Mouse (Mus musculus): ENCODE measurements around the gene Chaf1a.
"Not testable (repeated sequence)": the region's sequence is repeated elsewhere in the genome, so short reads cannot be mapped to it uniquely, and the experiment has no call there.

Chaf1a gene

DNA sequence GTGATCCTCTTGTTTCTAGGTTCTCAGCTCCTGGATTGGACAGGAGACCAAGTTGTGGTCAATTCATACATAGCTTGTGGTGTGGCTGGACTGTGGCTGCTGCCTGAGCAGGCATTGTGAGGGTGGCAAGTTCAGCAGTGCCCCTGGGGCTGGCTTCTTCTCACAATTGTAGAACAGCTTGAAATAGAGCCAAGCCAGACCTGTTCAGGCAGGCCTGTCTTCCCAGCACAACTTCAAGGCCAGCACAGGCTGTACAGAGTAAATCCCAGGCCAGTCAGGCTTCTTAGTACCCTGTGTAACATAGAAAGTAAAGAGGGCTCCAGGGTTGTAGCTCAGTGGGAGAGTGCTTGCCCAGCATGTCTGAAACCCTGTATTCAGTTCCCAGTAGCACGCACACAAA, 52.6 kb downstream of the Chaf1a start:
- no peak for DNase-seq (ENCODE audit: low spot score)

DNA sequence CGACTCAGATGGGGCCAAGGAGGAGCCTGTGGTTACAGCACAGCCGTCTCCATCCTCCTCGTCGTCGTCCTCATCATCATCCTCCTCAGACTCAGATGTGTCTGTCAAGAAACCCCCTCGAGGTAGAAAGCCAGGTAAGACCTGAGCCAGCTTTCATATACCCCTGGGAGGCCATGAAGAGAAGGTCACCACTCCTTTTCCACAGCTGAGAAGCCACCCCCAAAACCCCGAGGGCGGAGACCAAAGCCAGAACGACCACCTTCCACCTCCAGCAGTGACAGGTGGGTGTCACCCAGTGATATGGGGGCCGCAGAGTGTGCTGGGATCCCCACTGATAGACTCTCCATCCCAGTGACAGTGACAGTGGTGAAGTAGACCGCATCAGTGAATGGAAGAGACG, 56.6 kb downstream of the Chaf1a start:
- no peak for DNase-seq (ENCODE audit: low spot score)

DNA sequence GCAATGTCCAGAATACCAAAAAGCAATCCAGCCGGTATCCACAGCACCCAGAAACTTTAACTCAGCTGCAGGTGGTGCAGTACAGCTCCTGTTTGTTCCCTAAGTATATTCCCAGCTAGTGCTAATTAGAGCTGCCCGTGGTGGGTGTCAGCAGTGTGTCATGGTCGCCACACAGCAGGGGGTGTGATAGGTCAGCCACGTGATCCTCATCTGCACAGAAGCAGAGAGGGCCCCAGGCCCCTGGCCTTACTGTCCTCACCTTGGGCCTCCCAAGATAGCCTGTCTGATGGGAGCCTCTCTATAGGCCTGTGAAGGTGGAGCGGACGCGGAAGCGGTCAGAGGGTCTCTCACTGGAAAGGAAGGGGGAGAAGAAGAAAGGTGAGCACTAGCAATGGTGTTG, 57.9 kb downstream of the Chaf1a start:
- DNase-seq (ENCODE audit: low spot score): no peak

DNA sequence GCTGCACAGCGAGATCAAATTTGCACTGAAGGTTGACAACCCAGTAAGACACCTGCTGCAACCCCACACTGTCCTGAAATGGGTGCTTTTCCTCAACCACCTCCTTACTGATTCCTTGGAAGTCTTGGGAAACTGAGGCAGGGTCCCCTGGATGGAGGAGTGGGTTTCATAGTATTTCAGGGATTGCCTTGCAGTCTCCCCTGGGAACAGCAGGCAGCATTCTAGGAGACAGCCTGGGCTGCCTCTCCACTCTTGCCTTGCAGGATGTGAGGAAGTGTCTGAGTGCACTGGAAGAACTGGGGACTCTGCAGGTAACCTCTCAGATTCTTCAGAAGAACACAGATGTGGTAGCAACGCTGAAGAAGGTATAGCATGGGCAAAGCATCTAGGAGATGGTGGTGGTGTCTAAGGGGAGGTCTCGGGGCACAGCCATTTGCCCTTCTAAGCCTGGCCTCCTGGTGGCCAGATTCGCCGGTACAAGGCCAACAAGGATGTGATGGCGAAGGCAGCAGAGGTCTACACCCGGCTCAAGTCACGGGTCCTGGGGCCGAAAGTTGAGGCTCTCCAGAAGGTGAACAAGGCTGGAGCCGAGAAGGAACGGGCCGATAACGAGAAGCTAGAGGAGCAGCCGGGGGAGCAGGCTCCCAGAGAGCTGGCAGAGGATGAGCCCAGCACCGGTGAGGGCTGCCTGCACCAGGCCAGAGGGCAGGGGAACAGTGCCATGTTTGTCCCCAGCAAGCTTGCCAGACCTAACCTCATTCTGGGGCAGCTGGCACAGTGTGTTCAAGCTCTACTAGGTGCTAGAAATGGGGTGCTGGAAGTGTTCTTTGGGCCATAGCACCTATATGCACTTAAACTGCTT, 58.7 kb downstream of the Chaf1a start:
- no peak for DNase-seq (ENCODE audit: low spot score)

DNA sequence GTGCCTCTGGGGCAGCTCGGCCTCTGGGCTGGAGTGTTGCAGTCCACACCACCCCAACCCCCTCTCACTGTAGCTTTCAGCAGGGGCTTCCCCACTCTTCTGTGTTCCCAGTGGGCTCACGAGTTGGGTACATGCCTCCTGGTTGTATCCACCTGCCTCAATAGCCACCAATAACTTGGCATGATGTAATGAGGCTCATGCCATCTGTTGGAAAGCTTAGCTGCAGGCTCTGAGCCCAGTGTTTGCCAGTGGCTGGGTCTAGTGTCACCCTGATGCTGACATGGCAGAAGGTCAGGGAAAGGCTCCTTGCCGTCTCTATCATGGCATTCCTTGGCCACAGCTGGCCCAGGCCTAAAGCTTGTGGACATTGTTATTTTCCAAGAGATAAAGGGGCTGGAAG, 60.6 kb downstream of the Chaf1a start:
- no peak for DNase-seq (ENCODE audit: low spot score)

DNA sequence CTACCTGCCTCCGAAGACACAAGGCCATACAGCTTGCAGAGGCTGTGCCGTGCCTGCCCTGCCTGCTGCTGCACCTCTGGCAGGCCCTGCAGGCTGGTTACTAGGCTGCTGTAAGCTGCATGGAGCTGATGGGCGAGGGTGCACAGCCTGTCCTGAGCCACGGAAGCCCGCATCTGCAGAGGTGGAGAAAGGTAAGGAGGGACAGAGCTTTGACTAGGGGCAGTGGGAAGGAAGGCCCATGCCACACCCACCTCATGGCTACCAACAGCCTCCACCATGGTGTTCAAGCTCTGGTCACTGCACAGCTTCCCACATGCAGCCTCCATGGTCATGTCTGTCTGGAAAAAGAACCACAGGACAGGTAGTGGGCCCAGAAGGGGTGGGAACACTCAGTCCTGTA, 61.9 kb downstream of the Chaf1a start:
- no peak for DNase-seq (ENCODE audit: low spot score)

DNA sequence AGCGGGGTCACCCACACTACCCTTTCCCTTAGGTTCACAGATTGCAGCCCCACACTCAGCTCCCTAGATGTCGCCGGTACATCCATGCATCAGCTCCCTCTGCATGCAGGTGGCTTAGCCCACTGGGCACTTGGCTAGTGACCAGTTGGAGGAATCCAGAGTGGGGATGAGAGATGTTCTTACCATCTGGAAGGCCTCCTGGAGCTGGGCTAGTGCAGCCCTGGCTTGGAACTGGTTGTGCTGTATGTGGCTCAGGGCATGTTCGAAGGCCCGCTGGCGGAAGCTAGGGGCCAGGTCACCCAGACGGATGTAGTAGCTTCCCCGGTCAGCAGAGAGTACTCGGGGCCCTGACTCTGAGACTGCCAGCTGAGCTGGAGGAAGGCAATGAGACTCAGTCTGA, 62.7 kb downstream of the Chaf1a start:
- DNase-seq (ENCODE audit: low spot score): no peak

DNA sequence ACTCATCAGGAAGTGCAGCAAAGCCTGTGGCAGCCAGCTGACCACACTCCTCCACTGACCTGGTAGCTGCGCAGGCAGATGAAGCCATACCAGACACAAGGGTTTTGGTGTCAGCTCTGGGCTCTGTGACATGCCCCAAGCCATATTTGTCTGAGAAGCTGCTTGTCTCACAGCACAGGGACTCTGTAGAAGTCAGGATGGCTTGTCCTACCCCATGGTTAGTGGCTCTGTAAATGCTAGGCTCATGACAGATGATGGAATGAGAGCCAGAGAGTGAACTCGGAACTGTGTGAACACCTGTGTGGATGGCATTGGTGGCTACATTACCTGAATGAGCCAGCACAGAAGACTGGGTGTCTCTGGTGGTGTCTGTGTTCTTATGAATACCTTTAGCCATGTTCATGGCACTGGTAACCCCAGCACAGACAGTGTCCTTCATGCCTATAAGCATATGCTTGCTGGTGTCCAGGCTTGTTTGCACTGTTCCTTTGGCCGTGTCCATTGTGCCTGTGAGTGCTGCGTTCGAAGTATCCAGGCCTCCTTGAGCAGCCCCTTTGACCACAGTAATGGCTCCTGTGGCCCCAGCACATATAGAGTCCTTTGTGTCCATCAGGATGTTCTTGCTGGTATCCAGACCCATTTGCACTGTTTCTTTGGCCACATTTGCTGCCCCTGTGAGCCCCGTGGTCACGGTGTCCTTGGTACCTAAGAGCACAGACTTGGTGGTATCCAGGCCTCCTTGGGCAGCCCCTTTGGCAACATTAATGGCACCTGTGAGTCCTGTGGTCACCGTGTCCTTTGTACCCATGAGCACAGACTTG, 63.4 kb downstream of the Chaf1a start:
- no peak for DNase-seq (ENCODE audit: low spot score)

DNA sequence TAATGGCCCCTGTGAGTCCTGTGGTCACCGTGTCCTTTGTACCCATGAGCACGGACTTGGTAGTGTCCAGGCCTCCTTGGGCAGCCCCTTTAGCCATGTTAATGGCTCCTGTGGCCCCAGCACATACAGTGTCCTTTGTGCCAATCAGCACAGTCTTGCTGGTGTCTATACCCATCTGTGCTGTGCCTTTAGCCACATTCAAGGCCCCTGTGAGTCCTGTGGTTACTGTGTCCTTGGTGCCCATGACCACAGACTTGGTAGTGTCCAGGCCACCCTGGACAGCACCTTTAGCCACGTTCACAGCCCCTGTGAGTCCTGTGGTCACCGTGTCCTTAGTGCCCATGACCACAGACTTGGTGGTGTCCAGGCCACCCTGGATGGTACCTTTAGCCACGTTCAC, 64.6 kb downstream of the Chaf1a start:
- DNase-seq (ENCODE audit: low spot score): not testable (repeated sequence)

DNA sequence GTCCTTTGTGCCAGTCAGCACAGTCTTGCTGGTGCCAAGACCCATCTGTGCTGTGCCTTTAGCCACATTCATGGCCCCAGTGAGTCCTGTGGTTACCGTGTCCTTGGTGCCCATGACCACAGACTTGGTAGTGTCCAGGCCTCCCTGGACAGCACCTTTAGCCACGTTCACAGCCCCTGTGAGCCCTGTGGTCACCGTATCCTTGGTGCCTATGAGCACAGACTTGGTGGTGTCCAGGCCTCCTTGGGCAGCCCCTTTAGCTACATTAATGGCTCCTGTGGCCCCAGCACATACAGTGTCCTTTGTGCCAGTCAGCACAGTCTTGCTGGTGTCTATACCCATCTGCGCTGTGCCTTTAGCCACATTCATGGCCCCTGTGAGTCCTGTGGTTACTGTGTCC, 66.2 kb downstream of the Chaf1a start:
- DNase-seq (ENCODE audit: low spot score): not testable (repeated sequence)

DNA sequence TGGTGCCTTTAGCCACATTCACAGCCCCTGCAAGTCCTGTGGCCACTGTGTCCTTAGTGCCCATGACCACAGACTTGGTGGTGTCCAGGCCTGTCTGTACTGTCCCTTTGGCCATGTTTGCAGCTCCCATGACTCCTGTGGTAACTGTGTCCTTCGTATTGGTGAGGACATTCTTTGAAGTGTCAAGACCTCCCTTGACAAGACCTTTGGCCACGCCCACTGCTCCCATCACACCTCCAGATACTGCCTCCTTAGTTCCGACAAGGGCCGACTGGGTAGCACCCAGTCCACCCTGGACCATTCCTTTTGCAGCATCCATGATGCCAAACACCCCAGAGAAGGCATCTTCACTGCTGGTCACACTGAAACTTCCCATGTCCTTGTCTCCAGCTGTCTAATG, 66.7 kb downstream of the Chaf1a start:
- no peak for DNase-seq (ENCODE audit: low spot score)

DNA sequence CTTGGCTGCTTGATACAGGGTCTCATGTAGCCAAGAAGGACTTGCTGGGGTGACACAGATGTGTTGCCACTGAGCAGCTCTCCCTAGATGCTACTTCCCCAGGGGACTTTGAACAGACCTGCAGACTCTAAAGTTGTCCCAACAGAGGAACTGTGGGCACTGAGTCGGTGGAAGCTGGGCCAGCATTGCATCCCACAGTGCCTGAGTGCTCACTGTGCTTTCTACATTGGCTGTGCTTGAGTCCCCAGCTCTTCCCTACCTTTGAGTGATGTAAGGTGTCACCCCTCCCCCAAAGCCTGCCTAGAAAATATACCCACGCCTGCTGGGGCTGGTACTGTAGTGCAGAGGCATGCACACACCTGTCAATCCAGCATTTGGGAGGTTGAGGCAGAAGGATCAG, 67.5 kb downstream of the Chaf1a start:
- no peak for DNase-seq (ENCODE audit: low spot score)

DNA sequence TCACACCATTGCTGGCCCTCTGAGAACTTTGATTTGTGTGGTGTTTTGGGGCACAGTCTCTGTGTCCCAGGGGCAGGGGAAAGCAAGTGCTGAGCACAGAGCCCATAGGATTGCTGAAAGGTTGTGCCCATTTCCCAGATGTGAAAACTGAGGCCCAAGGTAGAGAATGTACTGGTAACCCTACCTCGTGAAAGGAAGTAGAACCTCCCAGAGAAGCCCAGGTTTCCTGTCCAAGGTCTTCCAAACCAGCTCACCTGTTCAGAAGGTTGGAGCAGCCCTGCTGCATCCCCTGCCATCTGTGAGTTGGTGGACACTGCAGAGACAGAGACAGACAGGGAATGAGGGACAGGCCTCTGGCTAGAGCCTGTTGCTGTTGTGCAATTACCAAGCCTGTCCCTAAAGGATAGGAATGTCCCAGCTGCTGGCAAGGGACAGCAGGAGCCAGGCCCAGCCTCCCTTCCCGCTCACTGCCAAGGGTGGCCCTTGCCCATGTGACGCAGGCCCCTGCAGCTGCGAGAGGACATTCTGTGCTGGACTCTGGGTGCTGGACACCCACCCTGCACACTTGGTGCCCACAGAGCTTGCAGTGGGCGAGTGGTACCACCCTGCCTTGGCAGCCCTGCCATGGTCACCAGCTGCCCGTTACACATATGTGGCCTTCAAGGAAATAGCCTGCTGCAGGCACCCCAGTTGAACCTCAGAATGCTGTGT, 68.2 kb downstream of the Chaf1a start:
- no peak for DNase-seq (ENCODE audit: low spot score)

DNA sequence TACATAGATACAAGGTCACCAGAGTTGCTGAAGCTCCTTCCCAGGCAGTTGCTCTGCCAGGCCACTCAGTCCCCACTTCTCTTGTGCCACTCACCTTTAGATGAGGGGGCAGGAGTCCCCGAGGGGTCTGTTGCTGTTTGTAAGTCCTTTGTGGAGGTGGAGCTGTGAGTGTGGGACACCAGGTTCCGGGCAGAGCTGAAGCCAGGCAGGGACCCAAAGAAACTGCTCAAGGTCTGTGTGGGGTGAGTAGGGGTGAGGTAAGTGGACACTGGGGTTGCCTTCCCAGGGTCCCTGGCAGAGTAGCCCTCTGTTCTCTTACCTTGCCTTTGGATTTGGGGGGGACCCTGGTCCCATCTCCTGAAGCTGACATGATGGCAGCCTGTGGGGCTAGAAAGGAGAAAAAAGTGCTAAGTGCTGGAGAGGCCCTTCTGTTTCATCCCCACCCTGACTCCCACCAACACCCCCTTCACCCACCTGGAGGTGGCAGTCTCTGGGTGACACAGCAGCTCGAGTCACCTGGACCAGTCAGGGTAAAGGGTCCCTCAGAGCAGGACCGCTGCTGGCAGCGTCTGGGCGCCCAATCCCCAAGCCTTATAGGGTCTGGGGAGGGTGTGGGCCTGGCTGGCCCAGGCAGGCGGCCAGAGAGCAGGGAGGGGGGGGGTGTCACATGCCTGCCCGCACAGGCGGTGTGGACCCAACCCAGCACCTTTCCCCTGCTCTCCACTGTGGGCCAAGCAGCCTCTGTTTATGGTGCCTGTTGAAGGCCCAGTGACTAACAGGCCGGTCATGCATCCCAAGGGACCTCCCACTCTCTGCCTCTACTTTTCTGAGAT, 69.2 kb downstream of the Chaf1a start, which contains the start of gene Plin4:
TSS of gene Plin4 (minus strand) at position 585 of the 833 bp plus-strand sequence.
- DNase-seq (ENCODE audit: low spot score): peak; percentile 40

DNA sequence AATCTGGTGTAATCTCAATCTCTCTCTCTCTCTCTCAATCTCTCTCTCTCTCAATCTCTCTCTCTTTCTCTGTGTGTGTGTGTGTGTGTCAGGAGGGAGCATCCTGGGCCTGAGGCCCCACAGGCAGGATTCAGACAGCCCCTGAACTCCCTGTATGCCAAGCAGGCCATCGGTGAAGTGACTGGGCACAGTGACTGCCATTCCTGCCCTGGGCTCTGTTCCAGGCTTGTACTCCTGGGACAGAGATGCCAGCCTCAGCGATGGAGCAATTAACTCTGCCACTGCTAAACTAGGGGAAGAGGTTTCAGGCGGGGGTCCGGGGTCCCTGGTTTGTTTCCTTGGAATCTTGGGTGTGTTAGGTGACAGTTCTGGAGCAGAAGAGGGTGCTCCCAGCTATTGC, 70.3 kb downstream of the Chaf1a start:
- DNase-seq (ENCODE audit: low spot score): no peak

DNA sequence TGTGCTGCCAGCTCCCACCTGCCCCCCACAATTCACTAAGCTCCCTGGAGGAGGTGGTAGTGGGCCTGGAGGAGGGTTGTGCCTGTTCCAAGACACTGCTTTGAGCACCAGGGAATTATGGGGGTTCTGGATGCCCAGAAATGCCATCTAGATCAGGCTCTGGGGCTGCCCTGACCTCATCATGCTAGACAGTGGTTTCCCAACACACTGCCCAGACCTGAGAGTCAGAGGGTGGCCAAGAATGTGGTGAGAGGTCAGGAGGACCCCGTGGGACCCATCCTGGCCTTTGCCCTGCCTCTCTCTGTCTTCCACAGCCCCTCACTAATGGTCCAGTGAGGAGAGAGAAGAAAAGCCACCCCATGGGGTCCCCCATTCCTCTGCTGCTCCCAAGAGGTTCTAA, 70.8 kb downstream of the Chaf1a start:
- no peak for DNase-seq (ENCODE audit: low spot score)

DNA sequence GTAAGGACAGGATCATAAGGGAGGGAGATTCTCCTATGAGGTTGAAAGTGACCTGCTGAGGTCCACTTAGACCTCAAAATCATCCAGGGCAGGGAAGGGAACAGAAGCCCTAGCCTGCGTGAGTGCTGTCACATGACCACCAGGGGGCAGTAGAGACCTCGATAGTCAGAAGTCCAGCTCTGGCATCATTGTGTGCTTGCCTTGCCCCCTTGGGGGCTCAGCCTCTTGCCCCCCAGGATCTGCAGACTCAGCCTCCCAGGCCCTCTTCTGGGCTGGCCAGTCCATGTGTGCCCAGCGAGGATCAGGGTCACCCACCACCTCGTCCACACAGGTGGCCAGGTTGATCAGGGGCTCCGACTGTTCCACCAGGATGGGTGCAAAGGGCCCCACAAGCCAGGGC, 71.6 kb downstream of the Chaf1a start:
- peak; percentile 54 for DNase-seq (ENCODE audit: low spot score)

DNA sequence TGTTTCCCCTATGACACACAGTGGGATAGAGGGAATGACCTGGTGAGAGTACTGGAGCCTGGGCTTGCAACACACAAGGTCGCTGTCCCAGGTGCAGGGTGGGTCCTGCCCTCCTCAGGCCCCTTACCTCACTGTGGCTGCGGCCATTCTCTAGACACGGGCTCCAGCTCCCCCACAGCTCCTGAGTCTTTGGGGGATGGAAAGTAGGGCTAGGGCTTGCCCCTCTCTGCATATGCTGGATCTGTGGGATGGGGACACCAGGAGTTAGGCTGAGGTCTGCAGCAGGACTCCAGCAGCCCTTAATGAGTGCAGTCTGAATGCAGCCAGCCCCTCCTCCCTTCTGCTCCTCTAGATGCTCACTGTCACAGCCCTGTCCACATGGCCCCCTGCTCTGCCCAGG, 72.5 kb downstream of the Chaf1a start:
- DNase-seq (ENCODE audit: low spot score): no peak

DNA sequence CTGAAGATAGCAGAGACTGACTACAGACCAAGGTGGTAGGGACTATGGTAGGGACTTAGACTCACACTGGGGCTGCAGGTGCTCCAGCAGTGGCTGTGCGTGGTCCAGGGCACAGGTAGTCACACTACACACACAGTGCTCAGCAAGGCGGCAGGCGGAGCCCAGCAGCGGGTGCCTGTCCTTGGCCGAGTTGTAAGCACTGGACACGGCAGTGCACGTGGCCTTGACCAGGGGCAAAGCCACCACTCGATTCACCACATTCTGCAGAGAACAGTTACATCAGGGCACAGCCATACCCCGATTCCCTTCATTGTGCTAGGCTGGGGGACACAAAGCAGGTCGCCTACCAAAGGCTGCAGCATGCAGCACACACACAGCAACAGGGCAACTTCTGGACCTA, 76.0 kb downstream of the Chaf1a start:
- no peak for DNase-seq (ENCODE audit: low spot score)

DNA sequence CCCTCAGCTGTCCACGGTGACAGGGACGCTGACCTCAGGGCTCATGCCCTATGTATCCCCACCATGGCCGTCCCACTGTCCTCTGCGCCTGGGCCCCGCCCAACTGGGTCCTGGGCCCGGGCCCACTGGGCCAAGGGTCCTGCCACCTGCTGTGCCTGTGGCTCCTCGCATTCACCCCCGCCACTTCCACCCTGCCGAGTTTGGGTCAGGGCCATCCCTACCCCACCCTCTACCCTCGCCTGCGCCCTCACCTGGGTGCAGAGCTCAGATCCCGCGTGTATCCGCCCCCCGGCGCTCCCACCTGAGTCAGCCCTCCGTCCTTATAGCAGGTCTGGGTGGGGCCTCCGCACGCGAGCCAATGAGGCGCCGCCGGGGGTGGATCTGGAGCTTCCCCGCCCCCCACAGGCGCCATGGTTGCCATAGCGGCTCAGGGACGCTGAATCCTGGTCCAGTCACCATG, 77.0 kb downstream of the Chaf1a start, which contains the start of gene Plin5:
TSS of gene Plin5 (minus strand) at position 346 of the 460 bp plus-strand sequence.
- peak; percentile 55 for DNase-seq (ENCODE audit: low spot score)

DNA sequence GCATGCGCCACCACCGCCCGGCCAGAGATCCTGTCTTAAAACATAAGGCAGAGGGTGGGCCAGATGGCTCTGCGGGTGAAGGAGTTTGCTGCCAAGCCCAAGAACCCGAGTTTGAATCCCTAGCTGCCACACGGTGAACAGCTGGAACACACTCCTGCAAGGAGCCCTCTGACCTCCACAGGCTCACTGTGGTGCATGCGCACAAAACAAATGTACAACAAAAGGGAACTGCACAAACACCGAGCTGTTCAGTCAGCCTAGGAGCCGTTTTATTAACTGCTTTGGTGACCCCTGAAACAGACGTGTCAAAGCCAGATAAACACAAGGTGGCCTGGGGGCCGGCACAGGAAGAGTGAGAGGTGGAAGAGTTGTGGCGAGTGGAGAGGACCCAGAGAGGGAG, 79.2 kb downstream of the Chaf1a start:
- DNase-seq (ENCODE audit: low spot score): no peak
